Mouse (Mus musculus) cerebellum, adult 2 months (tissue): ENCODE results near the gene Olfr713.

ENCODE experiments used
- CTCF ChIP-seq: fragments of 200-500 bp; IDR thresholded peaks from 2 replicates; pipeline ENCODE4 v1.5.1; 2011; ENCODE audit warnings: low read depth, mild to moderate bottlenecking, control low read depth, low read length, moderate library complexity, borderline replicate concordance; ENCODE audit not compliant: insufficient read depth
- POLR2A ChIP-seq: fragments of 200-500 bp; IDR thresholded peaks from 2 replicates; pipeline ENCODE4 v1.6.1; 2011; ENCODE audit warnings: low read length, control low read depth, borderline replicate concordance; ENCODE audit not compliant: insufficient read depth

DNA sequence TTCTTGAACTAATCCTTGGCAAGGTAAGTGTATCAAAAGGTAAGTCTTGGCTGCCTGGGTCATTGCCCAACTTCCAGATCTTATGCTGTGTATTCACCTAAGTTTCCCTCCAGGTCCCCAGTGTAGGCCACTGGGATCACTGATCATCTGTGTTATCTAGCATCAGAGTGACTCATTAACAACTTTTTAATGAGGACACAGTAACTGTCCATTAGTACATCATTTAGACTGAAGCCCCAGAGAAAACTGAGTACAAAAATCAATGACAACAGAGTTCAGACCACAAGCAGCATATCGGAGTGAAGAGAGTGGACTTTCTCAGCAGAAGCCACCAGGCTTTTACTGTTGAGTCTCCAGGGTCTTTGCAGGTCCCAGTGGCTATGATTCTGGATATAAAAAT, at the start of gene Olfr713:
- TF ChIP-seq POLR2A = no peak
- no peak for TF ChIP-seq CTCF
